Mouse (Mus musculus): ENCODE measurements around the gene Cyp4f13.

GRCm38 (mm10) chr17:32939831-32940230 is 7.4 kb downstream of the Cyp4f13 start:
- TF ChIP-seq CTCF (IDR thresholded peaks at IDR 0.05; ENCODE audit: borderline replicate concordance, insufficient read depth, low read length), result no peak
- TF ChIP-seq POLR2A (IDR thresholded peaks at IDR 0.05; ENCODE audit: low read depth, low read length), result no peak

All from embryonic fibroblast, embryonic 13.5 days (primary cell).